35 mouse cellular contexts compared by ENCODE assay signal in genomic region chr5:145068863-145069262, GRCm38 (mm10). TPM values are rescaled to one million over a fixed set of nuclear protein-coding genes. Genes with fewer than 3 reads are reported as not detected.
A peak's percentile ranks its signal among the peaks of the same experiment; 100 is the strongest.
DNase-seq lines count a peak whose midpoint lies in the region; ATAC-seq lines count a peak whose summit lies in the region.
"Had no signal": no experiment of that assay in that cellular context is flagged by ENCODE, and none has a peak within 500 bp of the region (broad histone marks: within the 10 kb centered on the region; RNA-seq: fewer than 3 reads in every experiment).

No protein-coding gene starts in this region.

- peak; percentile 35 for DNase-seq in heart, embryonic 10.5 days (ENCODE audit: low spot score)
- no peak for DNase-seq in heart, postnatal 25 days (ENCODE audit: low spot score)
- peak; percentile 55 for DNase-seq in 416B (ENCODE audit: low read depth)
- no peak for DNase-seq in adrenal gland, adult 8-10 months
- no peak for DNase-seq in cerebellum, postnatal 4 days (ENCODE audit: low spot score in 2 of 2)
- DNase-seq in midbrain, embryonic 10.5 days (ENCODE audit: low spot score), result no peak
- DNase-seq: adrenal gland, adult 2 months; adrenal gland, postnatal 25 days; cerebellum, adult 11-12 months; cerebellum, adult 8-10 months; cerebellum, postnatal 10 days; cerebellum, postnatal 36 days; forebrain, postnatal 0 days; gastrocnemius, adult 2 months; gastrocnemius, postnatal 14 days; heart, adult 2 months; heart, postnatal 10 days; heart, postnatal 4 days had no signal

- no peaks in the 10 kb centered on the region for H3K27me3 ChIP-seq in heart, embryonic 10.5 days (ENCODE audit: insufficient read depth, poor library complexity, severe bottlenecking)
- no peaks in the 10 kb centered on the region for H3K27me3 ChIP-seq in midbrain, embryonic 10.5 days (ENCODE audit: low read depth, poor library complexity, severe bottlenecking)
- H3K27me3 ChIP-seq: forebrain, embryonic 13.5 days; heart, embryonic 15.5 days had no signal

- no peaks in the 10 kb centered on the region for H3K9me3 ChIP-seq in heart, embryonic 10.5 days
- no peaks in the 10 kb centered on the region for H3K9me3 ChIP-seq in midbrain, embryonic 10.5 days (replicated peaks)
- H3K9me3 ChIP-seq: forebrain, embryonic 10.5 days; forebrain, embryonic 13.5 days; G1E; heart, embryonic 15.5 days had no signal

- ATAC-seq in granulocyte monocyte progenitor cell, adult 5-6 weeks (replicated peaks; ENCODE audit: poor library complexity, severe bottlenecking), result peak; percentile 60
- ATAC-seq: forebrain, embryonic 13.5 days; inflammation-experienced regulatory T-cells, adult 6 months had no signal

- no peaks in the 10 kb centered on the region for H3K4me1 ChIP-seq in heart, embryonic 10.5 days
- no peaks in the 10 kb centered on the region for H3K4me1 ChIP-seq in midbrain, embryonic 10.5 days
- H3K4me1 ChIP-seq: forebrain, embryonic 10.5 days; forebrain, embryonic 13.5 days; heart, embryonic 15.5 days had no signal

- no peak overlapping the region for H3K4me3 ChIP-seq in heart, embryonic 10.5 days
- no peak overlapping the region for H3K4me3 ChIP-seq in midbrain, embryonic 10.5 days
- H3K4me3 ChIP-seq: forebrain, embryonic 10.5 days; forebrain, embryonic 13.5 days; gastrocnemius, adult 2 months; heart, adult 2 months; heart, embryonic 15.5 days had no signal

- no peak overlapping the region for H3K27ac ChIP-seq in heart, embryonic 10.5 days
- H3K27ac ChIP-seq in midbrain, embryonic 10.5 days (replicated peaks), result no peak overlapping the region
- H3K27ac ChIP-seq: forebrain, embryonic 10.5 days; forebrain, embryonic 13.5 days; gastrocnemius, adult 2 months; heart, adult 2 months; heart, embryonic 15.5 days; hindbrain, embryonic 14.5 days; hindbrain, postnatal 0 days had no signal

- intact Hi-C loops in heart, postnatal 25 days (cut with DNase I), result loop anchor here (5.0 to 10.0 kb wide), 2 partner anchors 47 to 184 kb away; no protein-coding TSS in a partner anchor

- WGBS in heart, embryonic 10.5 days, result 45% methylated on average over 3 of the region's 3 CpGs
- WGBS in midbrain, embryonic 10.5 days, result 72% methylated on average over 3 of the region's 3 CpGs

- no peaks in the 10 kb centered on the region for H3K36me3 ChIP-seq in heart, embryonic 10.5 days
- H3K36me3 ChIP-seq in midbrain, embryonic 10.5 days, result no peaks in the 10 kb centered on the region
- H3K36me3 ChIP-seq: forebrain, embryonic 10.5 days; G1E; heart, embryonic 15.5 days had no signal

RNA-seq across cellular contexts. Expression of gene Arpc1a, which starts 14.8 kb away (rescaled TPM):
- polyA plus RNA-seq in heart, embryonic 10.5 days (2016; fragmentation: Nextera tagmentation; extraction: Ambion mirVana), result 113 and 117 TPM in 2 replicates
- total RNA-seq in heart, postnatal 25 days (2021), result 10 to 100 TPM; 56.8 to 68.1 TPM
- 76.8 and 81.1 TPM in 2 replicates for total RNA-seq in granulocyte monocyte progenitor cell, adult 5-6 weeks (2014; fragmentation: Nextera tagmentation)
- 42.0 and 48.1 TPM in 2 replicates for total RNA-seq in granulocyte monocyte progenitor cell, adult 5-6 weeks (2017)
- 100 to 1,000 TPM; 127 to 148 (median 140) TPM for total RNA-seq in adrenal gland, adult 8-10 months (2022)
- polyA plus RNA-seq in midbrain, embryonic 10.5 days (2016; fragmentation: Nextera tagmentation; extraction: Ambion mirVana), result 133 and 149 TPM in 2 replicates

RNA-seq across cellular contexts. Expression of gene Kpna7, which starts 15.0 kb away (rescaled TPM):
- not detected in 2 replicates for polyA plus RNA-seq in heart, embryonic 10.5 days (2016; fragmentation: Nextera tagmentation; extraction: Ambion mirVana)
- total RNA-seq in heart, postnatal 25 days (2021), result not detected
- total RNA-seq in granulocyte monocyte progenitor cell, adult 5-6 weeks (2014; fragmentation: Nextera tagmentation), result not detected in 2 replicates
- total RNA-seq in granulocyte monocyte progenitor cell, adult 5-6 weeks (2017), result not detected in 2 replicates
- total RNA-seq in adrenal gland, adult 8-10 months (2022), result not detected
- not detected in 2 replicates for polyA plus RNA-seq in midbrain, embryonic 10.5 days (2016; fragmentation: Nextera tagmentation; extraction: Ambion mirVana)
- total RNA-seq: adrenal gland, adult 2 months; adrenal gland, postnatal 25 days; CH12.LX; forebrain, postnatal 0 days; G1E; gastrocnemius, adult 2 months; gastrocnemius, postnatal 14 days; gastrocnemius, postnatal 4 days; heart, adult 2 months; heart, postnatal 10 days; heart, postnatal 4 days; hindbrain, postnatal 0 days had no signal
- polyA plus RNA-seq: adrenal gland, adult 2 months; brain, embryonic 14.5 days; embryonic facial prominence, embryonic 11.5 days; embryonic facial prominence, embryonic 14.5 days; forebrain, embryonic 10.5 days; forebrain, embryonic 13.5 days; forebrain, postnatal 0 days; frontal cortex, adult 2 months; G1E; heart, adult 2 months; heart, embryonic 11.5 days; heart, embryonic 15.5 days; hindbrain, embryonic 11.5 days; hindbrain, embryonic 14.5 days; inflammation-experienced regulatory T-cells, adult 6 months had no signal

RNA-seq across cellular contexts. Expression of gene 1700018F24Rik, which starts 26.1 kb away (rescaled TPM):
- not detected in 2 replicates for polyA plus RNA-seq in heart, embryonic 10.5 days (2016; fragmentation: Nextera tagmentation; extraction: Ambion mirVana)
- total RNA-seq in heart, postnatal 25 days (2021), result not detected
- not detected in 2 replicates for total RNA-seq in granulocyte monocyte progenitor cell, adult 5-6 weeks (2014; fragmentation: Nextera tagmentation)
- not detected in 2 replicates for total RNA-seq in granulocyte monocyte progenitor cell, adult 5-6 weeks (2017)
- total RNA-seq in adrenal gland, adult 8-10 months (2022), result not detected
- not detected in 2 replicates for polyA plus RNA-seq in midbrain, embryonic 10.5 days (2016; fragmentation: Nextera tagmentation; extraction: Ambion mirVana)
- total RNA-seq: adrenal gland, adult 2 months; adrenal gland, postnatal 25 days; CH12.LX; forebrain, postnatal 0 days; G1E; gastrocnemius, adult 2 months; gastrocnemius, postnatal 14 days; gastrocnemius, postnatal 4 days; heart, adult 2 months; heart, postnatal 10 days; heart, postnatal 4 days; hindbrain, postnatal 0 days had no signal
- polyA plus RNA-seq: adrenal gland, adult 2 months; brain, embryonic 14.5 days; embryonic facial prominence, embryonic 11.5 days; forebrain, embryonic 10.5 days; forebrain, embryonic 13.5 days; forebrain, postnatal 0 days; frontal cortex, adult 2 months; G1E; heart, adult 2 months; heart, embryonic 11.5 days; heart, embryonic 15.5 days; hindbrain, embryonic 11.5 days; hindbrain, embryonic 14.5 days; hindbrain, postnatal 0 days; inflammation-experienced regulatory T-cells, adult 6 months; intestine, embryonic 16.5 days had no signal

RNA-seq across cellular contexts. Expression of gene Gm4871, which starts 36.3 kb away (rescaled TPM):
- polyA plus RNA-seq in heart, embryonic 10.5 days (2016; fragmentation: Nextera tagmentation; extraction: Ambion mirVana), result not detected in 2 replicates
- not detected for total RNA-seq in heart, postnatal 25 days (2021)
- not detected in 2 replicates for total RNA-seq in granulocyte monocyte progenitor cell, adult 5-6 weeks (2014; fragmentation: Nextera tagmentation)
- total RNA-seq in granulocyte monocyte progenitor cell, adult 5-6 weeks (2017), result not detected in 2 replicates
- total RNA-seq in adrenal gland, adult 8-10 months (2022), result not detected
- polyA plus RNA-seq in midbrain, embryonic 10.5 days (2016; fragmentation: Nextera tagmentation; extraction: Ambion mirVana), result not detected in 2 replicates
- total RNA-seq: adrenal gland, adult 2 months; adrenal gland, postnatal 25 days; CH12.LX; forebrain, postnatal 0 days; G1E; gastrocnemius, adult 2 months; gastrocnemius, postnatal 14 days; gastrocnemius, postnatal 4 days; heart, adult 2 months; heart, postnatal 10 days; heart, postnatal 4 days; hindbrain, postnatal 0 days had no signal
- polyA plus RNA-seq: adrenal gland, adult 2 months; brain, embryonic 14.5 days; embryonic facial prominence, embryonic 11.5 days; embryonic facial prominence, embryonic 14.5 days; forebrain, embryonic 10.5 days; forebrain, embryonic 13.5 days; forebrain, postnatal 0 days; frontal cortex, adult 2 months; G1E; heart, adult 2 months; heart, embryonic 11.5 days; heart, embryonic 15.5 days; hindbrain, embryonic 11.5 days; hindbrain, embryonic 14.5 days; hindbrain, postnatal 0 days; inflammation-experienced regulatory T-cells, adult 6 months; intestine, embryonic 16.5 days had no signal

RNA-seq across cellular contexts. Expression of gene Arpc1b, which starts 45.2 kb away (rescaled TPM):
- 195 and 218 TPM in 2 replicates for polyA plus RNA-seq in heart, embryonic 10.5 days (2016; fragmentation: Nextera tagmentation; extraction: Ambion mirVana)
- 10 to 100 TPM; 75.3 to 85.4 TPM for total RNA-seq in heart, postnatal 25 days (2021)
- 404 and 492 TPM in 2 replicates for total RNA-seq in granulocyte monocyte progenitor cell, adult 5-6 weeks (2014; fragmentation: Nextera tagmentation)
- 197 and 242 TPM in 2 replicates for total RNA-seq in granulocyte monocyte progenitor cell, adult 5-6 weeks (2017)
- total RNA-seq in adrenal gland, adult 8-10 months (2022), result 100 to 1,000 TPM; 185 to 202 (median 191) TPM
- 105 and 109 TPM in 2 replicates for polyA plus RNA-seq in midbrain, embryonic 10.5 days (2016; fragmentation: Nextera tagmentation; extraction: Ambion mirVana)

Comparison
In these comparisons a context has a peak if more than half of its experiments do, and no peak if none do; other contexts are left out.
1. DNase-seq: peak in heart, embryonic 10.5 days (single experiment) and 416B (single experiment); none in heart, postnatal 25 days (single experiment), adrenal gland, adult 8-10 months (single experiment), cerebellum, postnatal 4 days (0 of 2) and midbrain, embryonic 10.5 days (single experiment).